Mouse (Mus musculus) heart, postnatal 0 days (tissue): Measurements from ENCODE around the gene Celf6.

Source experiments
- CTCF ChIP-seq: IDR thresholded peaks from 2 replicates; pipeline ENCODE4 v1.5.1; 2016; ENCODE audit warnings: antibody characterized with exemption, control low read depth, low read depth
- EP300 ChIP-seq: IDR thresholded peaks from 2 replicates; pipeline ENCODE4 v1.6.1; 2016; ENCODE audit warnings: antibody characterized with exemption, low read depth

- TF ChIP-seq CTCF (no peak), EP300 (no peak)
Measured at GRCm38 (mm10) chr9:59551620-59552031, 26.1 kb upstream of the Celf6 start.
